Mouse (Mus musculus) liver, adult 10 weeks (tissue): ENCODE results near the gene Edc4. TPM values are rescaled to one million over a fixed set of nuclear protein-coding genes. Genes with fewer than 3 reads are reported as not detected.

Experiments used
- polyA plus RNA-seq: library from polyadenylated mRNA; stranded (reverse); fragments of 350-450 nt; fragmentation: Illumina TruSeq; extraction: RNeasy Lipid Tissue Mini Kit (QIAGEN cat#74804); gene quantifications from one replicate; pipeline ENCODE4 v1.2.3, GENCODE M21; 2014; ENCODE audit warnings: low read depth, low replicate concordance

The Edc4 gene
- polyA plus RNA-seq: 2.3 TPM

GRCm38 (mm10) chr8:105880754-105881520 is at the start of gene Edc4:
Edc4 (plus strand) TSS chr8:105880881.

GRCm38 (mm10) chr8:105853178-105853577 is 27.5 kb upstream of the Edc4 start, which contains the start of gene Cenpt:
Cenpt (minus strand) TSS chr8:105853278.

GRCm38 (mm10) chr8:105854715-105855216 is 25.9 kb upstream of the Edc4 start, which contains the start of gene Thap11:
Thap11 (plus strand) TSS chr8:105855132.

GRCm38 (mm10) chr8:105860143-105860981 is 20.3 kb upstream of the Edc4 start, which contains the start of gene Nutf2:
Nutf2 (plus strand) TSS chr8:105860580.

GRCm38 (mm10) chr8:105893339-105893738 is 12.7 kb downstream of the Edc4 start, which contains the start of gene Nrn1l:
Nrn1l (plus strand) TSS chr8:105893567.

GRCm38 (mm10) chr8:105900180-105900940 is 19.7 kb downstream of the Edc4 start, which contains the start of gene Pskh1:
Pskh1 (plus strand) TSS chr8:105900441.

GRCm38 (mm10) chr8:105933762-105934161 is 53.1 kb downstream of the Edc4 start, which contains the start of gene Ctrl:
Ctrl (minus strand) TSS chr8:105933862.

GRCm38 (mm10) chr8:105938306-105938669 is 57.6 kb downstream of the Edc4 start, which contains the start of gene Psmb10:
Psmb10 (minus strand) TSS chr8:105938444.

GRCm38 (mm10) chr8:105943321-105943739 is 62.6 kb downstream of the Edc4 start, which contains the start of gene Lcat:
Lcat (minus strand) TSS chr8:105943382.

Other genes starting within 250 kb of the Edc4 start
- 30.2 TPM for gene Ctcf, start 244.3 kb upstream of the Edc4 start, polyA plus RNA-seq
- not detected for gene Agrp, start 243.5 kb upstream of the Edc4 start, polyA plus RNA-seq
- gene Carmil2, start 194.6 kb upstream of the Edc4 start, polyA plus RNA-seq: not detected
- gene Acd, start 179.8 kb upstream of the Edc4 start, polyA plus RNA-seq: 1.8 TPM
- not detected for gene Pard6a, start 179.7 kb upstream of the Edc4 start, polyA plus RNA-seq
- not detected for gene 4933405L10Rik, start 173.2 kb upstream of the Edc4 start, polyA plus RNA-seq
- gene Enkd1, start 172.7 kb upstream of the Edc4 start, polyA plus RNA-seq: not detected
- gene Gfod2, start 122.2 kb upstream of the Edc4 start, polyA plus RNA-seq: 0.69 TPM
- gene Ranbp10, start 53.5 kb upstream of the Edc4 start, polyA plus RNA-seq: 14.9 TPM
- not detected for gene Tsnaxip1, start 53.1 kb upstream of the Edc4 start, polyA plus RNA-seq
- 0.37 TPM for gene Cenpt, start 27.6 kb upstream of the Edc4 start, polyA plus RNA-seq
- 6.8 TPM for gene Thap11, start 25.7 kb upstream of the Edc4 start, polyA plus RNA-seq
- gene Nutf2, start 20.3 kb upstream of the Edc4 start, polyA plus RNA-seq: 30.8 TPM
- not detected for gene Nrn1l, start 12.7 kb downstream of the Edc4 start, polyA plus RNA-seq
- 5.1 TPM for gene Pskh1, start 19.6 kb downstream of the Edc4 start, polyA plus RNA-seq
- not detected for gene Ctrl, start 53.0 kb downstream of the Edc4 start, polyA plus RNA-seq
- gene Psmb10, start 57.6 kb downstream of the Edc4 start, polyA plus RNA-seq: 2.1 TPM
- gene Lcat, start 62.5 kb downstream of the Edc4 start, polyA plus RNA-seq: 108 TPM
- gene Slc12a4, start 85.2 kb downstream of the Edc4 start, polyA plus RNA-seq: 0.37 TPM
- gene Dpep3, start 98.5 kb downstream of the Edc4 start, polyA plus RNA-seq: not detected
- gene Dus2, start 110.5 kb downstream of the Edc4 start, polyA plus RNA-seq: 3.8 TPM
- not detected for gene Dpep2nb, start 125.1 kb downstream of the Edc4 start, polyA plus RNA-seq
- gene Ddx28, start 131.0 kb downstream of the Edc4 start, polyA plus RNA-seq: 3.8 TPM
- gene Nfatc3, start 178.0 kb downstream of the Edc4 start, polyA plus RNA-seq: 23.1 TPM